Mouse (Mus musculus): ENCODE results near the gene Hcfc1.

The Hcfc1 gene

GRCm38 (mm10) chrX:73941860-73942259 lies 24.3 kb downstream of the Hcfc1 start:
- DNase-seq: no peak

GRCm38 (mm10) chrX:73931871-73932270 lies 34.3 kb downstream of the Hcfc1 start:
- DNase-seq: no peak

- DNase-seq: peak; percentile 46 to 68
Observed at GRCm38 (mm10) chrX:73930402-73931062, 35.6 kb downstream of the Hcfc1 start, which contains the start of gene Renbp. TSS of gene Renbp (minus strand) at chrX:73930850.

GRCm38 (mm10) chrX:73922550-73922882 lies 43.6 kb downstream of the Hcfc1 start:
- peak; percentile 21 to 47 for DNase-seq

- DNase-seq: peak; percentile 72 to 83
Observed at GRCm38 (mm10) chrX:73921823-73922549, 44.2 kb downstream of the Hcfc1 start, which contains the start of the genes Arhgap4 and Naa10. TSS of gene Arhgap4 (minus strand) at chrX:73921870. TSS of gene Naa10 (minus strand) at chrX:73921944.

GRCm38 (mm10) chrX:73921285-73921822 lies 44.8 kb downstream of the Hcfc1 start:
- no peak for DNase-seq

GRCm38 (mm10) chrX:73918631-73919030 lies 47.5 kb downstream of the Hcfc1 start:
- no peak for DNase-seq

GRCm38 (mm10) chrX:73916945-73917344 lies 49.2 kb downstream of the Hcfc1 start:
- DNase-seq: no peak

GRCm38 (mm10) chrX:73914827-73915703 lies 51.1 kb downstream of the Hcfc1 start:
- peak; percentile 84 to 93 for DNase-seq

GRCm38 (mm10) chrX:73911588-73911987 lies 54.6 kb downstream of the Hcfc1 start:
- peak; percentile 68 to 85 for DNase-seq

- peak; percentile 78 to 88 for DNase-seq
Observed at GRCm38 (mm10) chrX:73911156-73911555, 55.0 kb downstream of the Hcfc1 start.

GRCm38 (mm10) chrX:73910451-73910850 lies 55.7 kb downstream of the Hcfc1 start:
- no peak for DNase-seq

- no peak for DNase-seq
Observed at GRCm38 (mm10) chrX:73910049-73910448, 56.1 kb downstream of the Hcfc1 start.

GRCm38 (mm10) chrX:73897959-73898358 lies 68.2 kb downstream of the Hcfc1 start:
- DNase-seq: no peak

- peak; percentile 60 to 64 for DNase-seq
Observed at GRCm38 (mm10) chrX:73895719-73896118, 70.4 kb downstream of the Hcfc1 start, which contains the start of gene L1cam. TSS of gene L1cam (minus strand) at chrX:73896105.

GRCm38 (mm10) chrX:73892833-73893232 lies 73.3 kb downstream of the Hcfc1 start:
- DNase-seq: no peak

Measured in thymus, postnatal 36 days (tissue).